Mouse (Mus musculus) testis, adult 2 months (tissue): ENCODE data around the gene Tap1.

Experiments used
- CTCF ChIP-seq: fragments of 200-500 bp; IDR thresholded peaks from 2 replicates; pipeline ENCODE4 v1.5.1; 2012; ENCODE audit warnings: low read depth, mild to moderate bottlenecking, inconsistent platforms, low read length, moderate library complexity; ENCODE audit not compliant: control insufficient read depth, insufficient read depth, insufficient replicate concordance
- POLR2A ChIP-seq: fragments of 200-500 bp; IDR thresholded peaks from 2 replicates; pipeline ENCODE4 v1.6.1; 2012; ENCODE audit warnings: low read depth, mild to moderate bottlenecking, inconsistent platforms, low read length, moderate library complexity; ENCODE audit not compliant: control insufficient read depth

DNA sequence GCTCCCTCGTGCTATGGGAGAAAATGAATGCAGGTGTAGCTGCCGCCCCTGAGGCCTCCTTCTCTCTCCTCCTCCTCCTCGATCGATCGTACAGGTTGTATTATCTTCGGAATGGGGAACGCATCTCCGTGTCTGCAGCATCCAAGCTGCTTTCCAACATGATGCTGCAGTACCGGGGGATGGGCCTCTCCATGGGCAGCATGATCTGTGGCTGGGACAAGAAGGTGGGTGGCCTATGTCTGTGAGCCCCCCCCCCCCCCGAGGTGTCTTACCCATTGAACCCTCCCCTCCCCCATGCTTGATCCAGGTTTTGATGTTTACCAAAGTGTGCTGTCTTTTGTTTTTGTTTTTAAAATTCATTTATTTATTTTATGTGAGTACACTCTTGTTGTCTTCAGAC is 12.7 kb downstream of the Tap1 start:
- TF ChIP-seq CTCF (no peak), POLR2A (no peak)
